Mouse (Mus musculus) monocyte, adult 59 days (primary cell): ENCODE data around the gene Olfr606. TPM values are rescaled to one million over a fixed set of nuclear protein-coding genes. Genes with fewer than 3 reads are reported as not detected.

ENCODE experiments used
- total RNA-seq, 2 experiments: library from RNA; stranded (reverse); gene quantifications; one replicate each; pipeline ENCODE4 v1.2.4; 2023

Gene Olfr606
- not detected for total RNA-seq

DNA sequence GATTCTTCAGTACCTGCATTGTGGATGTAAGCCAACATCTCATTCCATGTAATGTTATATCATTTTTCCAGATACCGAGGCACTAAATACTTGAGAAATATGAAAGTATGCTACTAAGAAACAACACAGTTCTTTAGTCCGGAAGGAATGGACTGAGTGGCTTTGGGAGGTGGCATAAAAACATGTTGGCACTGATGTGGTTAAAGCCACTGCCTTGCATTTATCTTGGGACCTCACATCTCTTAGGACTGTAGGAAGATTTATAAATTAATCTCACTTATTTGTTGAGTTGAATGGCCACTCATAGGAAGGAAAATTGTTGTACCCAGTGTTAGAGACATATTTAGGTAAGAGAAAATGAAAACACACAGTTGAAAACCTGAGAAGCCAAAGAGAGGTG, at the start of gene Olfr606:
Olfr606 (plus strand) TSS at position 301 of the 400 bp plus-strand sequence.

DNA sequence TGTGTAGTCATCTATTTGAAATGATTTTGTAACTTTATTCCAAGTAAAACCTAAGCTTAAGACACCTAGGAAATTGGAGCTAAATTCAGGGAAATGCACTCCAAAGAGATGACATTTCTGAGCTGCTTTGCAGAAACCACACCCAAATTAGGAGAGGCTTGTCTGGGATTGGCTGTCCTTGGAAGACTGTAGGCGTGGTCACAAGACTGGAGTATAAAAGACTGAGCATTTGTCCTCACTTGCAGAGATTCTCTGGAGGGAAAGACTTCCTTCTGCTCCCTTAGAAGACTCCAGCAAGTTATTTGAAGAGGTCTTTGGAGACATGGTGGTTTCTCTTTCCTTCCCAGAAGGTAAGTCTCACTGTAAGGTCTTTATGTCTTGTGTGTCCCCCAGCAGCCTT, 34.1 kb upstream of the Olfr606 start, which contains the start of gene Usp17lc:
Usp17lc (plus strand) TSS at position 301 of the 400 bp plus-strand sequence.

DNA sequence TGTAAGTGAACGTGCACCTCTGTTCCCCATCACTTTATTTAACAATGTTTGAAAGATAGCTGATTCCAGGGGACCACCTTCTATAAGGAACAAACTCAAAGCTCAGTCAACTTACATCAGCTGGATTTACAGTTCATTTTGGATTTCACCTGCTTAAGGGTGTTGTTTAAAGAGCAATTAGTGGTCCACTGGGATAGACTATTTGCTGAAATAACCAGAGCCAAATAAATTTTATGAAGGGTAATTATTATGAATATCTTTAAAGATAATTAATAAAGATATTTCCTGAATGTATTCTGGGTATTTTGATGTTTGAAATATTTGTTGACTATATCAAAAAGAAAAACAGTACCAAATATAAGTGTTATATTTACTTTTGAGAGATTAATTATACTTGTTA, 3.5 kb upstream of the Olfr606 start, which contains the start of gene Olfr605:
Olfr605 (minus strand) TSS at position 101 of the 400 bp plus-strand sequence.

DNA sequence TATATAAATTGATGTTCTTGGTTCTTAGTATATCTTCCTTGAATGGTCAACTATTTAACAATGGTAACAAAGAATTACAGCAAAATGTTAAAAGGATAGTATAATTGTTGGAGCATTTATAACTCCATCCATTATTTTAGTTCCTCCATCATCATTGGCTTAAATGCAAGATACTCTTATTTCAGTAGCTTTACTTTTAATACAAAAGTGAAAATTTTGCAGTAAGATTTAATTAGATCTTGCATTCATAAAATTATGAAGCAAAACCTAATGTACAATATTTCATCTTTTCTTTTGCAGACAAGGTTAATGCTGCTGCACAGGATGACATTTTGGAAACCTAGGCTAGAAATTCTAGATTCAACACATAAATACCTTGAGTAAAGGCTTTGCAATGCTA, 20.7 kb downstream of the Olfr606 start, which contains the start of gene Olfr608:
Olfr608 (plus strand) TSS at position 301 of the 400 bp plus-strand sequence.

DNA sequence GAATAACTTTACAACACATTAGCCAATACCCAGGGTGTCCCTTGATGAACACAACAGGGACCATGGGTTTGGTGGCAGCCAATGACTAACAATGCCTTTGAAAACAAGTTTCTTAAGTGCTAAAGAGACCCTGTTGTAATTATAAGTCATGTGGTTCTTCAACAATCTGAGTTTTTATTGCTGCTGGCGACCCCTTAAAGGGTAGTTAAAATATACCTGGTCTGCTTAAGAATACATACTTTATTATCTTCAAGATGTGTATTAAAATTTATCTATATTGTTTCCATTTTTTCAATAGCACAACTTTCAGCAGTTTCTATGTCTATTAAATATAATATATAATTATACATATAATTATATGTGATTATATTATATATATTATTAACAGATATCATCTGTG, 49.1 kb downstream of the Olfr606 start, which contains the start of gene Olfr609:
Olfr609 (minus strand) TSS at position 101 of the 400 bp plus-strand sequence.

Other genes with a start within 250 kb of the Olfr606 start
- not detected for gene Olfr593, start 237.2 kb upstream of the Olfr606 start, total RNA-seq
- not detected for gene Olfr594, start 232.1 kb upstream of the Olfr606 start, total RNA-seq
- not detected for gene Usp17ld, start 196.5 kb upstream of the Olfr606 start, total RNA-seq
- gene Olfr596, start 143.4 kb upstream of the Olfr606 start, total RNA-seq, result not detected
- gene Olfr597, start 132.7 kb upstream of the Olfr606 start, total RNA-seq, result not detected
- not detected for gene Olfr598, start 125.5 kb upstream of the Olfr606 start, total RNA-seq
- not detected for gene Olfr599, start 113.1 kb upstream of the Olfr606 start, total RNA-seq
- gene Olfr600, start 99.4 kb upstream of the Olfr606 start, total RNA-seq, result not detected
- not detected for gene Olfr601, start 86.4 kb upstream of the Olfr606 start, total RNA-seq
- not detected for gene Olfr603, start 62.9 kb upstream of the Olfr606 start, total RNA-seq
- gene Usp17lc, start 34.0 kb upstream of the Olfr606 start, total RNA-seq, result not detected
- gene Olfr605, start 3.6 kb upstream of the Olfr606 start, total RNA-seq, result not detected
- not detected for gene Olfr607, start 15.1 kb downstream of the Olfr606 start, total RNA-seq
- not detected for gene Olfr608, start 20.8 kb downstream of the Olfr606 start, total RNA-seq
- gene Olfr609, start 49.0 kb downstream of the Olfr606 start, total RNA-seq, result not detected
- gene Olfr610, start 63.1 kb downstream of the Olfr606 start, total RNA-seq, result not detected
- not detected for gene Olfr611, start 71.8 kb downstream of the Olfr606 start, total RNA-seq
- not detected for gene Olfr612, start 93.7 kb downstream of the Olfr606 start, total RNA-seq
- not detected for gene Olfr613, start 99.0 kb downstream of the Olfr606 start, total RNA-seq
- gene Olfr615, start 107.0 kb downstream of the Olfr606 start, total RNA-seq, result not detected
- gene Olfr616, start 120.1 kb downstream of the Olfr606 start, total RNA-seq, result not detected
- not detected for gene Olfr617, start 124.0 kb downstream of the Olfr606 start, total RNA-seq
- not detected for gene Olfr618, start 141.1 kb downstream of the Olfr606 start, total RNA-seq
- not detected for gene Olfr619, start 151.5 kb downstream of the Olfr606 start, total RNA-seq
- not detected for gene Olfr620, start 163.5 kb downstream of the Olfr606 start, total RNA-seq
- not detected for gene Olfr622, start 193.7 kb downstream of the Olfr606 start, total RNA-seq
- not detected for gene Olfr623, start 214.7 kb downstream of the Olfr606 start, total RNA-seq
- gene Olfr624, start 222.1 kb downstream of the Olfr606 start, total RNA-seq, result not detected
- not detected for gene Olfr625-ps1, start 233.7 kb downstream of the Olfr606 start, total RNA-seq